Comparison of ENCODE assay signal across 9 mouse cellular contexts in genomic region chr15:84053859-84054258, GRCm38 (mm10). TPM values are rescaled to one million over a fixed set of nuclear protein-coding genes. Genes with fewer than 3 reads are reported as not detected.
DNase-seq lines count a peak whose midpoint lies in the region; ATAC-seq lines count a peak whose summit lies in the region.
"Had no signal": no experiment of that assay in that cellular context is flagged by ENCODE, and none has a peak within 500 bp of the region (broad histone marks: within the 10 kb centered on the region; RNA-seq: fewer than 3 reads in every experiment).

No protein-coding gene starts in this region.

- 0 out of 2 replicates have a peak overlapping the region, but pooled peaks have one; percentile 17 for H3K9ac ChIP-seq in forebrain, embryonic 16.5 days (replicated peaks; ENCODE audit: low read depth, low read length)
- H3K9ac ChIP-seq: stomach, embryonic 15.5 days had no signal

- no peaks in the 10 kb centered on the region for H3K36me3 ChIP-seq in forebrain, embryonic 16.5 days (ENCODE audit: control insufficient read depth, insufficient read depth)
- H3K36me3 ChIP-seq: stomach, embryonic 15.5 days had no signal

- no peak overlapping the region for H3K4me3 ChIP-seq in forebrain, embryonic 16.5 days (replicated peaks; ENCODE audit: low read length)
- H3K4me3 ChIP-seq: stomach, embryonic 15.5 days had no signal

- H3K9me3 ChIP-seq in forebrain, embryonic 16.5 days (ENCODE audit: control insufficient read depth, low read length): no peaks in the 10 kb centered on the region
- H3K9me3 ChIP-seq: stomach, embryonic 15.5 days had no signal

- intact Hi-C loops in heart, postnatal 36 days (cut with DNase I): loop anchor here (1.0 to 5.0 kb wide), 4 partner anchors 97 to 387 kb away; no protein-coding TSS in a partner anchor

- peaks cover 15% of the 10 kb centered on the region for H3K4me1 ChIP-seq in forebrain, embryonic 16.5 days (replicated peaks; ENCODE audit: control insufficient read depth, insufficient read depth, low read length)
- H3K4me1 ChIP-seq: stomach, embryonic 15.5 days had no signal

- ATAC-seq in forebrain, embryonic 16.5 days: peak; percentile 91
- 0 out of 2 replicates have a peak, but pooled peaks have one; percentile 67 for ATAC-seq in megakaryocyte-erythroid progenitor cell, adult 5-6 weeks (replicated peaks; ENCODE audit: low FRiP score, low TSS enrichment, poor library complexity, severe bottlenecking)

- 26% methylated on average over 9 of the region's 9 CpGs for WGBS in forebrain, embryonic 16.5 days

- peak; percentile 89 to 90 for DNase-seq in left cerebral cortex, adult 18-20 months (ENCODE audit: low spot score in 2 of 2)
- no peak for DNase-seq in left cerebral cortex, adult 11 months (ENCODE audit: low spot score)
- peak; percentile 79 to 85 for DNase-seq in cerebellum, adult 18-20 months
- peak; percentile 76 to 81 for DNase-seq in heart, postnatal 36 days
- DNase-seq in layer of hippocampus, postnatal 14 days (ENCODE audit: low spot score in 2 of 2): peak; percentile 82 to 90
- peak; percentile 76 for DNase-seq in skeletal muscle tissue, adult 2 months (ENCODE audit: low read depth, low spot score)

- peak overlapping the region; percentile 16; the same call in 1 of the 2 replicates for H3K4me2 ChIP-seq in forebrain, embryonic 16.5 days (ENCODE audit: low read length)
- H3K4me2 ChIP-seq: stomach, embryonic 15.5 days had no signal

- H3K27ac ChIP-seq in forebrain, embryonic 16.5 days (ENCODE audit: low read length): peak overlapping the region; percentile 64
- H3K27ac ChIP-seq: stomach, embryonic 15.5 days had no signal

- H3K27me3 ChIP-seq in forebrain, embryonic 16.5 days (replicated peaks; ENCODE audit: control insufficient read depth, insufficient read depth, low read length): no peaks in the 10 kb centered on the region
- H3K27me3 ChIP-seq: stomach, embryonic 15.5 days had no signal

RNA-seq across cellular contexts. Expression of gene Efcab6, which starts 11.3 kb away (rescaled TPM):
- total RNA-seq in left cerebral cortex, adult 18-20 months (2021): 10 to 100 TPM; 12.3 to 14.1 TPM
- polyA plus RNA-seq in forebrain, embryonic 16.5 days (2015; fragmentation: Nextera tagmentation; extraction: Ambion mirVana): 2.8 and 3.7 TPM in 2 replicates
- total RNA-seq in heart, postnatal 36 days (2021): not detected
- 1 to 10 TPM; 4.4 to 5.7 TPM for total RNA-seq in layer of hippocampus, postnatal 14 days (2021)
- not detected in 2 replicates for total RNA-seq in megakaryocyte-erythroid progenitor cell, adult 5-6 weeks (2014; fragmentation: Nextera tagmentation)
- total RNA-seq in megakaryocyte-erythroid progenitor cell, adult 5-6 weeks (2017): not detected in 2 replicates

RNA-seq across cellular contexts. Expression of gene Sult4a1, which starts 51.7 kb away (rescaled TPM):
- total RNA-seq in left cerebral cortex, adult 18-20 months (2021): 100 to 1,000 TPM; 449 to 474 TPM
- 80.6 and 92.7 TPM in 2 replicates for polyA plus RNA-seq in forebrain, embryonic 16.5 days (2015; fragmentation: Nextera tagmentation; extraction: Ambion mirVana)
- under 1 TPM in 1 of 2 experiments, not detected in 1; 0.39 TPM for total RNA-seq in heart, postnatal 36 days (2021)
- 100 to 1,000 TPM; 339 to 348 TPM for total RNA-seq in layer of hippocampus, postnatal 14 days (2021)
- not detected in 2 replicates for total RNA-seq in megakaryocyte-erythroid progenitor cell, adult 5-6 weeks (2014; fragmentation: Nextera tagmentation)
- total RNA-seq in megakaryocyte-erythroid progenitor cell, adult 5-6 weeks (2017): not detected in 2 replicates

Comparison
In these comparisons a context has a peak if more than half of its experiments do, and no peak if none do; other contexts are left out.
1. RNA of gene Efcab6, which starts 11.3 kb away (total RNA-seq): 12.3 to 14.1 TPM in left cerebral cortex, adult 18-20 months and 4.4 to 5.7 TPM in layer of hippocampus, postnatal 14 days; not detected in heart, postnatal 36 days and not detected in megakaryocyte-erythroid progenitor cell, adult 5-6 weeks; every median in the first group is over 4 times any median in the second.
2. RNA of gene Sult4a1, which starts 51.7 kb away (total RNA-seq): 449 to 474 TPM in left cerebral cortex, adult 18-20 months and 339 to 348 TPM in layer of hippocampus, postnatal 14 days; 0.39 TPM in heart, postnatal 36 days and not detected in megakaryocyte-erythroid progenitor cell, adult 5-6 weeks; every median in the first group is over 100 times any median in the second.